Mouse (Mus musculus) neural tube, embryonic 11.5 days (tissue): ENCODE measurements at regions not wholly inside any gene's neighbourhood (a gene's known extent, or its start where the extent isn't known, plus 50 kb on each side); places are given as distances from the start of the nearest gene placed in this dataset.

ENCODE experiments used
- ATAC-seq: fragments of 200-750 bp; cut with Nextera tagmentation; 2 replicates; pipeline ENCODE4 v1.8.0; 2017; ENCODE audit warnings: moderate number of reproducible peaks, mild to moderate bottlenecking, moderate TSS enrichment, moderate library complexity; ENCODE audit not compliant: insufficient read depth, low FRiP score, low TSS enrichment
- DNase-seq: peaks from one replicate; pipeline ENCODE4 v3.0.0-alpha.2; 2015; ENCODE audit warnings: low spot score
- H3K27ac ChIP-seq: fragments of 300-500 bp; sonication (generic); 2 replicates; pipeline ENCODE4 v1.5.1; 2014; ENCODE audit warnings: low read depth, mild to moderate bottlenecking, low read length
- H3K27me3 ChIP-seq: fragments of 300-500 bp; sonication (generic); 2 replicates; pipeline ENCODE4 v1.6.1; 2014; ENCODE audit warnings: mild to moderate bottlenecking, low read length, mixed read lengths; ENCODE audit not compliant: control insufficient read depth, insufficient read depth
- H3K36me3 ChIP-seq: fragments of 300-500 bp; sonication (generic); 2 replicates; pipeline ENCODE4 v1.6.1; 2014; ENCODE audit warnings: mild to moderate bottlenecking, low read length, moderate library complexity, mixed read lengths; ENCODE audit not compliant: control insufficient read depth, insufficient read depth
- H3K4me1 ChIP-seq: fragments of 300-500 bp; sonication (generic); 2 replicates; pipeline ENCODE4 v1.6.1; 2014; ENCODE audit warnings: low read length, mixed read lengths; ENCODE audit not compliant: control insufficient read depth, insufficient read depth
- H3K4me2 ChIP-seq: fragments of 300-500 bp; sonication (generic); 2 replicates; pipeline ENCODE4 v1.6.1; 2014; ENCODE audit warnings: low read depth, mild to moderate bottlenecking, moderate library complexity
- H3K4me3 ChIP-seq: fragments of 300-500 bp; sonication (generic); 2 replicates; pipeline ENCODE4 v1.5.1; 2014; ENCODE audit warnings: low read depth, low read length
- H3K9ac ChIP-seq: fragments of 300-500 bp; sonication (generic); 2 replicates; pipeline ENCODE4 v1.6.1; 2014; ENCODE audit warnings: mild to moderate bottlenecking, low read length
- H3K9me3 ChIP-seq: fragments of 300-500 bp; sonication (generic); 2 replicates; pipeline ENCODE4 v1.6.1; 2016; ENCODE audit warnings: low read length; ENCODE audit not compliant: control insufficient read depth
- WGBS: fragments of 180-500 bp; shearing (Covaris S2); extraction: QIAGEN DNeasy Blood & Tissue Kit; methylation state at CpG from one replicate; pipeline ENCODE4 v1.1.7; 2014; 5-methylcytosine and 5-hydroxymethylcytosine counted together

DNA sequence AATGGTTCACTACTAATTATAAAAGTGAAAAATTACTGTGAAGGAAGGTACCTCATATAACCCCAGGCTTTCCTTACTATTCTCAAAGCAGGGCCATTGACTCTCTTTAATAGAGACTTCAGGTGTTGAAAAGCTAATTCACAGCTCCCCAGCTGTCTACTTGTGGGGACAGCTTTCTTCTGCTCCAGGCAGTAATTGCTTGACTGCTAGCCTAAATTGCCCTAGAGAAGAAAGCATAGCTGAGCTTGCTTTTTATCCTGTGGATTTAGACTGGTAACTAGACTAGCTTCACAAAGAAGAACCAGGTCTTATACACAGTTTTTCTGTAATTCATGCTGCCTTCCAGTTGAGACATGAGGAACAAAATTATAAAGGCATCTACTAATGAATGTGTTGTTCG is 452.6 kb upstream of the Agtr1b start:
- no peak overlapping the region for H3K4me2 ChIP-seq
- H3K4me1 ChIP-seq: no peaks in the 10 kb centered on the region
- H3K4me3 ChIP-seq: no peak overlapping the region
- ATAC-seq (no peak), DNase-seq (no peak)
- H3K9ac ChIP-seq: no peak overlapping the region
- 61% methylated on average over 1 of the region's 1 CpGs for WGBS
- no peaks in the 10 kb centered on the region for H3K36me3 ChIP-seq
- H3K27me3 ChIP-seq: no peaks in the 10 kb centered on the region
- no peaks in the 10 kb centered on the region for H3K9me3 ChIP-seq
- no peak overlapping the region for H3K27ac ChIP-seq

- DNase-seq (no peak), ATAC-seq (no peak)
- Histone ChIP-seq H3K36me3 (no peaks in the 10 kb centered on the region), H3K9me3 (no peaks in the 10 kb centered on the region), H3K27me3 (no peaks in the 10 kb centered on the region), H3K4me1 (no peaks in the 10 kb centered on the region), H3K4me2 (no peak overlapping the region), H3K9ac (no peak overlapping the region), H3K27ac (no peak overlapping the region), H3K4me3 (no peak overlapping the region)
- 66% methylated on average over 1 of the region's 1 CpGs for WGBS
Observed at GRCm38 (mm10) chr3:20816613-20817012, 449.6 kb upstream of the Agtr1b start.

DNA sequence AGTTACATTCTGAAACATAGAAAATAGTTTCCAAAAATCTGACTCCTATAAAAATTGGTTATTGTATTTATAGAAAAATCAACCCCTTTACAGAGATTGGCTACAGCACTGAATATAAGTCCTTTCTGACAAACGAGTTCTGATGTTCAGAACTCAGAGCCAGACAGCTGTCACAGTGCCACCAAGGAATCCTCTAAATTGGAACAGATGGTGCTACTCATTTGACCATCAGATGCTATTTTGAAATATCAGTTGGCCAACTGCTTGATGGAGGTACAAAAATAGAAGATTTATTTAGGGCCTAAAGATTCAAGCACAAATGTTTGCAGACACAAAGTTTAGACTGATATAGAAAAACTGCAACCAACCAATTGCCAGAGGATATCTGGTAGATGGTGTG is 427.3 kb upstream of the Agtr1b start:
- no peak overlapping the region for H3K4me3 ChIP-seq
- ATAC-seq: no peak
- 57% methylated on average over 1 of the region's 1 CpGs for WGBS

DNA sequence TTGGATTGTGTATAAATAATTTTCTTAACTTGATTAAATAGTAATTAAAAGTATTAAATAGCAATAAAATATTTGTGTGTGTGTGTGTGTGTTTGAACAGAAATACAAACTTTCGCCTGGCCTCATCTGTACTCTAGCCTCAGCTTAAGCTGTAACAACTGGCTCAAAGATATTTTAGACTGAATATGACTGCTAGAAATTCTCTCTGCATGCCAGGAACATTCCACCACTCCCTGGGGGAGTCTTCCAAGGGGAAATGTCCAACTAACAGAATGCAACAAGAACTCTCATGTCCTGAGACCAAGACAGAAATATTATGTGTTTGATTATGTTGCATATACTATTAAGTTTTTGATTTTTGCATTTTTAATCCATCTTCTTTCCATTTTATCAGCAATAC is 425.5 kb upstream of the Agtr1b start:
- DNase-seq (no peak), ATAC-seq (no peak)
- H3K36me3 ChIP-seq: no peaks in the 10 kb centered on the region
- no peak overlapping the region for H3K4me3 ChIP-seq
- 82% methylated on average over 1 of the region's 1 CpGs for WGBS
- no peaks in the 10 kb centered on the region for H3K4me1 ChIP-seq
- no peaks in the 10 kb centered on the region for H3K9me3 ChIP-seq
- H3K9ac ChIP-seq: no peak overlapping the region
- H3K27me3 ChIP-seq: no peaks in the 10 kb centered on the region
- H3K27ac ChIP-seq: no peak overlapping the region
- no peak overlapping the region for H3K4me2 ChIP-seq

More for the DNA sequence above, 427.3 kb upstream of the Agtr1b start:
- no peak overlapping the region for H3K27ac ChIP-seq
- DNase-seq: no peak
- no peak overlapping the region for H3K4me2 ChIP-seq
- no peaks in the 10 kb centered on the region for H3K9me3 ChIP-seq
- no peaks in the 10 kb centered on the region for H3K36me3 ChIP-seq
- no peak overlapping the region for H3K9ac ChIP-seq
- H3K27me3 ChIP-seq: no peaks in the 10 kb centered on the region
- no peaks in the 10 kb centered on the region for H3K4me1 ChIP-seq

DNA sequence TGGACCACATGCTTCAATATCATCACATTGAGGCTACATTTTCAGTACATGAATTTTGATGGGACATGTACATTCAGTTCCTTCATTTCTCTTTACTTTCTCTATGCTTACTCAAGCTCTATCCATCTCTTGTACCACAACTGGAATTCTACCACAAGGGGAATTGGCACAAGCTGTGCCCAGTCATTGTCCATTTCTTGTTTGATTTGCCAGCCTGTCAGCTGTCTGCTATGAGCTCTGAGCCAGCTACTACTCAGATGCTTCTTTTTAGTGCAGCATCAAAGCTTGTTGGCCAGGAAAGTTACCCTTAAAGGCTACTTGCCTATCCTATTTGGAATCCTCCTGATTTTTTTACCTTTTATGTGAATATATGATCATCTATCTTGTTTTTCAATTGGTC is 410.9 kb upstream of the Agtr1b start:
- Histone ChIP-seq H3K27ac (no peak overlapping the region), H3K4me3 (no peak overlapping the region), H3K9ac (no peak overlapping the region), H3K4me1 (no peaks in the 10 kb centered on the region), H3K4me2 (no peak overlapping the region), H3K9me3 (no peaks in the 10 kb centered on the region), H3K36me3 (no peaks in the 10 kb centered on the region), H3K27me3 (no peaks in the 10 kb centered on the region)
- no peak for ATAC-seq
- DNase-seq: no peak

DNA sequence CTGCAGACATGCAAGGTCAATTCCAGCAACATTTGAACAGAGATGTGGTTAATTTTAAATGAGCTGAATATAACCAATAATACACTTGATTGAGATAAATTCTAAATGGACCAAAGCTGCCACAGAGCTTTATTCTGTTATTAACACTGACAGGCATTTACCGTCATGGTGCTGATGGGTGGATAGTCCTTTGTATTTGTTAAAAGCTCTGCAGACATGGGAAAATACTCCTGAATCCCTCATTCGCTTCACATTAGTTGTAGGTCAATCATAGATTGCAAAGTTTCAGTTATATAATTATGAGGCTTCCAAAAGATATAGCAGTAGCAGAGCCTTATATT is 410.0 kb upstream of the Agtr1b start:
- H3K9me3 ChIP-seq: no peaks in the 10 kb centered on the region
- no peak overlapping the region for H3K9ac ChIP-seq
- no peaks in the 10 kb centered on the region for H3K36me3 ChIP-seq
- H3K4me3 ChIP-seq: no peak overlapping the region
- ATAC-seq: peak; percentile 25; the same call in 1 of the 2 replicates
- H3K27ac ChIP-seq: no peak overlapping the region
- WGBS: 76% methylated on average over 2 of the region's 2 CpGs
- no peaks in the 10 kb centered on the region for H3K27me3 ChIP-seq
- DNase-seq: no peak
- H3K4me1 ChIP-seq: no peaks in the 10 kb centered on the region
- no peak overlapping the region for H3K4me2 ChIP-seq

GRCm38 (mm10) chr3:20776128-20776963 is 409.4 kb upstream of the Agtr1b start:
- Histone ChIP-seq H3K4me3 (no peak overlapping the region), H3K4me2 (no peak overlapping the region), H3K36me3 (no peaks in the 10 kb centered on the region), H3K4me1 (no peaks in the 10 kb centered on the region), H3K9ac (no peak overlapping the region), H3K27ac (no peak overlapping the region), H3K27me3 (no peaks in the 10 kb centered on the region), H3K9me3 (no peaks in the 10 kb centered on the region)
- DNase-seq (peak; percentile 25), ATAC-seq (peak; percentile 86)
- 52% methylated on average over 4 of the region's 4 CpGs for WGBS

DNA sequence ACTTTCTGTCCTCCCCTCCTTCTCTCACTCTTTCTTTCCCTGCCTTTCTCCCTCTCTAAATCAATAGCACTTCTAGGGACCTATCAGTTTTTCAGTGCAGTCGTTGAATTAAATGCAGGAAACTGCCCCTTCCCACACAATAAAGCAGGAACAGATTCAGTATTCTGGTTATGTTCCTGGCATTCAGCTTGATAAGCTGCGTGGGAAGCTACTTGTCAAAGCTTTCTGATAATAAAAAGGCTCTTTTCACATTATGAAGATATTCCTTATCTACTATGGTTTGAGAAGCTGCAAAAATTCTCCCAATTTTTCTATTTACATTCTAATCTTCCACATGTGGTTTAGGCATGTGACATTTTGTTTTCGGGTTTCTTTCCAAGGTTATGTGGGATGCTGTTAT is 367.3 kb upstream of the Agtr1b start:
- Histone ChIP-seq H3K4me3 (no peak overlapping the region), H3K27ac (no peak overlapping the region), H3K36me3 (no peaks in the 10 kb centered on the region), H3K27me3 (no peaks in the 10 kb centered on the region), H3K9me3 (no peaks in the 10 kb centered on the region), H3K4me2 (no peak overlapping the region), H3K9ac (no peak overlapping the region), H3K4me1 (no peaks in the 10 kb centered on the region)
- 86% methylated on average over 3 of the region's 3 CpGs for WGBS
- DNase-seq (no peak), ATAC-seq (no peak)

- Histone ChIP-seq H3K36me3 (no peaks in the 10 kb centered on the region), H3K4me2 (no peak overlapping the region), H3K9me3 (no peaks in the 10 kb centered on the region), H3K9ac (no peak overlapping the region), H3K27ac (no peak overlapping the region), H3K4me1 (no peaks in the 10 kb centered on the region), H3K4me3 (no peak overlapping the region), H3K27me3 (no peaks in the 10 kb centered on the region)
- DNase-seq (no peak), ATAC-seq (no peak)
Observed at GRCm38 (mm10) chr3:20732005-20732404, 365.0 kb upstream of the Agtr1b start.
